Mouse (Mus musculus) hematopoietic stem cell, adult 5-6 weeks (primary cell): ENCODE measurements at regions not wholly inside any gene's neighbourhood (a gene's known extent, or its start where the extent isn't known, plus 50 kb on each side); places are given as distances from the start of the nearest gene placed in this dataset.

Experiments
- ATAC-seq, 2 experiments: fragments of 125-278 bp in 1 of 2; replicated peaks in 1 of 2; 2 replicates each; pipeline ENCODE4 v1.8.0; 2016 to 2017; ENCODE audit warnings: inconsistent platforms in 2 of 2, mild to moderate bottlenecking in 2 of 2, moderate number of reproducible peaks in 2 of 2, low read depth in 1 of 2, moderate TSS enrichment in 1 of 2; ENCODE audit not compliant: low FRiP score in 2 of 2, poor library complexity in 2 of 2, severe bottlenecking in 2 of 2, insufficient read depth in 1 of 2, low TSS enrichment in 1 of 2

- ATAC-seq = peak; percentile 2 to 19; a peak in 1 of 4 replicates
Observed at GRCm38 (mm10) chr6:67129626-67130025, 92.4 kb upstream of the Gadd45a start.

GRCm38 (mm10) chr6:67128503-67129463 is 91.5 kb upstream of the Gadd45a start:
- ATAC-seq = peak; percentile 90

GRCm38 (mm10) chr6:67127727-67128126 is 90.5 kb upstream of the Gadd45a start:
- no peak for ATAC-seq

- ATAC-seq = no peak
Observed at GRCm38 (mm10) chr6:67125715-67126312, 88.6 kb upstream of the Gadd45a start.

GRCm38 (mm10) chr6:67124089-67124488 is 86.8 kb upstream of the Gadd45a start:
- ATAC-seq = peak; percentile 61 to 63; a peak in 3 of 4 replicates

GRCm38 (mm10) chr6:67123071-67123470 is 85.8 kb upstream of the Gadd45a start:
- no peak for ATAC-seq

GRCm38 (mm10) chr6:67116306-67116705 is 79.0 kb upstream of the Gadd45a start:
- ATAC-seq = no peak

GRCm38 (mm10) chr6:67115505-67116303 is 78.4 kb upstream of the Gadd45a start:
- ATAC-seq = no peak

- ATAC-seq = no peak
Observed at GRCm38 (mm10) chr6:67114753-67115152, 77.5 kb upstream of the Gadd45a start.

GRCm38 (mm10) chr6:67113686-67114278 is 76.5 kb upstream of the Gadd45a start:
- peak in 1 of 2 experiments; percentile 23; a peak in 2 of 4 replicates for ATAC-seq

GRCm38 (mm10) chr6:67113261-67113660 is 76.0 kb upstream of the Gadd45a start:
- no peak for ATAC-seq

- ATAC-seq = no peak
Observed at GRCm38 (mm10) chr6:67112311-67112710, 75.1 kb upstream of the Gadd45a start.

- no peak for ATAC-seq
Observed at GRCm38 (mm10) chr6:67111581-67111980, 74.3 kb upstream of the Gadd45a start.

- ATAC-seq = no peak
Observed at GRCm38 (mm10) chr6:67110391-67110790, 73.1 kb upstream of the Gadd45a start.

GRCm38 (mm10) chr6:67109774-67110173 is 72.5 kb upstream of the Gadd45a start:
- ATAC-seq = no peak

- no peak for ATAC-seq
Observed at GRCm38 (mm10) chr6:67107517-67107916, 70.3 kb upstream of the Gadd45a start.

- ATAC-seq = no peak
Observed at GRCm38 (mm10) chr6:67106493-67106892, 69.2 kb upstream of the Gadd45a start.
